Mouse (Mus musculus) cerebellum, adult (tissue): ENCODE measurements around the gene Zdhhc14.

Experiments
- ATAC-seq: cut with Nextera tagmentation; 2 replicates; pipeline ENCODE4 v1.9.2; 2017; ENCODE audit warnings: mild to moderate bottlenecking, moderate library complexity, mixed read lengths; ENCODE audit not compliant: insufficient number of reproducible peaks, low FRiP score, low TSS enrichment

The Zdhhc14 gene

DNA sequence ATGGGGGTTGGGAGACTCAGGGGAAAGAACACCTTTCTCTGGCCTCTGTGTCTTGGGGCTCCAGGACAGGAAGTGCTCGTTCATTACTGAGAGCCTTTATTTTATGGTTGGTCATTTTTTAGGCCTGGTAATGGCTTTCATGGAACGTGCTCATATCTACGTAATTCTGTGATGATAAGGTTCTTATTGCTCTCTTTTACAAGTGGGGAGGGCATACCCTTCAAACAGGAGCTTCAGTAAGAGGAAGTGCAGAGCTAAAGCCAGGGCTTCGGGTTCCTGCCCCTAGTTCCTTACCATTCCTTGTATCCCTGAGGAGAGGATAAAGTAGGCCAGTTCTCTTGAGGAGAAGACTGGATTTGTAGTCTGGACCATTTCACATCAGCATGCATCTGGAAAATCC, 158.3 kb downstream of the Zdhhc14 start:
- ATAC-seq = no peak

DNA sequence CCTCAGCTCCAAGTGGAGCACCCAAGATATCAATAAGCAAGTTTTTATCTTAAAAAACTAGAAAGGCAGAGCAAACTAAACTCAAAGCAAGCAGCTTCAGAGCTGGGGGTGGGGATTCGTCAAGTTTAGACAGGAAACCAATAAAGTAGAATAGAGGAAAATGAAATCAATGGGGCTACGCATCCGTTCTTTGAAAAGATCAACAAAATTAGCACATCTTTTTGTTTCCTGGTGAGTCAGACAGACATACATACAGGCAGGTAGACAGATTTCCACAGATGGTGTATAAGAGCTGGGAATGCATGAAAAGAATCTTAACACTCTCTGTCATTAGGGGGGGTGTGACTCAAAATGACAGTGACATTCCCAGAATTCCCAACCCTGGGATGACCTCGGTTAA, 159.2 kb downstream of the Zdhhc14 start:
- no peak for ATAC-seq

DNA sequence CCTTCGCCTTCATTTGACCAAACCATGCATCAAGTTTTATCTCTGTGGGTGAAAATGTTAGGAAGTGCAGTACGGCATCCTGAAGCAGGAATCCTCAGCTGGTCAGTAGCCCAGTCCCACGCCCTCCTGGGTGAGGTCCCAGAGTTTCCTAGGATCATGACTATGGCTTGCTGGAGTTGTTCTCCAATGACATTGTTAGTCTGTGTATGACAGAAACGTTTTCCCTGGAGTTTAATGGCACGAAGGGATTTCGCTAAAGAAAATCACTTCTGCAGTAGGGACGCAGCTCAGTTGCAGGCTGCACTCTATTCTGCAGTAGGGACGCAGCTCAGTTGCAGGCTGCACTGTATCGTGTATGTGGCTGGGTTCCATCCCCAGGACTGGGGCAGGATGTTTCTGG, 161.6 kb downstream of the Zdhhc14 start:
- ATAC-seq = no peak

DNA sequence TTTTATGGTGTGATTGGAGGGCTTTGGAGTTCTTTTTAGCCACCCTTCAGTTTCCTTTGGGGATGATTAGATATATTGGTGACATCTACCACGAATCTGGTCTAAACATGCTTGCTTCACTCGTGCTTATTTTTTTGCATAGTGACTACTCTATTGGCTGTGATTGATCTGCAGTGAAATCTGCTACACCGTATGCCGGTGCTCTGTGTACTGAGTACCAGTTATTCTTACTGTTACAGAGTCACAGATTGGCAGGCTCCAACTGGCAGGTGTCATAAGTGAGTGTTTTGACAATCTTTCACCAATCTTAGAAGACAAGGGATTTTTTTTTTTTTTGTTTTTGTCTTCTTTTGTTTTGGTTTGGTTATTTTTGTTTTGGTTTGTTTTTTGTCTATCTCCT, 163.2 kb downstream of the Zdhhc14 start:
- ATAC-seq = no peak

DNA sequence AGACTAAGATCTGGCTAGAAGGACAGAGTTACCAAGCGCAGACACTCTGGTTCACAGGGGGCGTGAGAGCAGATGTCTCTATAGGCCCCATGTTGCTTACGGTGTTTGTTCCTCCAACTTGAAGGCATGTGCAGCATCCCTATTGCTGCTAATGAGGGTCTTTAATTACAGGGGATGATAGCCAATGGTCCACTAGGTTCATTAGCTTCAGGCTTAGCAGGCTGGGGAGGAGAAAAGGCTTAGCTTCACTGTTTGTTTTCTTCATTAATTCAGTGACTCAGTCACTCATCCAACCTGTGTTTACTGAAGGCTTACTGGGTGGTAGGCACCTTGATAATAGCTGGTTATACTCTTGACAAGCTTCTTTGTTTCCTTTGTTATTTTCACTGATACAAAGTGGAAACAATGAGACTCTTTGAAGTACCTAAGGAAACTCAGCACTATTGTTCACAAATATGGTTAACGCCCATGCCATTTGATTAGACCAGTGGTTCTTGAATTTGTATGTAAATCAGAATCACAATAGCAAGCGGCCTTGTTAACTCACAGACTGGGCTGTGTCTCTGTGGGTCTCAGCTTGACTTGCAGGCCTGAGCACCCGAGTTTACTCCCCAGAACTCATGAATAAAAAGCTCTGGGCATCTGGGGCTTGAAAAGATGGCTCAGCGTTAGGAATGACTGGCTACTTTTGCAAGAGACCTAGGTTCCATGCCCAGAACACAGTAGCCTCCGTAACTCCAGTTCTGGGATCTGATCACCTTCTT, 168.1 kb downstream of the Zdhhc14 start:
- ATAC-seq = no peak

DNA sequence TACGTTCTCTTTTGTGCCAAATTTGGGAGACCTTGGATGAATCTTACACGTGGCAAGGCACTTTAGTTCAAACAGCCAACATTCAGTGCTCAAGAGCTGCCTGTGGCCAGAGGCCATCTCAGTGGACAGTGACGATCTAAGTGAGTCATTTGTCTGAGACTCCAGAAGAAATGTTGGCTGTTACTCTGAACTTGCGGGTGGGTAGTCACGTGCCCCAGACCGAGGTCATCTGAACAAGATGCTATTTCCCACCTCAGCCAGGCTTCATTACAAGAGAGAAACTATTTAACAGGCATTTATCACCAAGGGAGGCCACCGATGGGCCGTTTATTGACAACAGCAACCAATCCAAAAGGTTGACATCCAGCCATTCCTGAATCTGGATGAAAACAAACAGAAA, 174.3 kb downstream of the Zdhhc14 start:
- no peak for ATAC-seq

DNA sequence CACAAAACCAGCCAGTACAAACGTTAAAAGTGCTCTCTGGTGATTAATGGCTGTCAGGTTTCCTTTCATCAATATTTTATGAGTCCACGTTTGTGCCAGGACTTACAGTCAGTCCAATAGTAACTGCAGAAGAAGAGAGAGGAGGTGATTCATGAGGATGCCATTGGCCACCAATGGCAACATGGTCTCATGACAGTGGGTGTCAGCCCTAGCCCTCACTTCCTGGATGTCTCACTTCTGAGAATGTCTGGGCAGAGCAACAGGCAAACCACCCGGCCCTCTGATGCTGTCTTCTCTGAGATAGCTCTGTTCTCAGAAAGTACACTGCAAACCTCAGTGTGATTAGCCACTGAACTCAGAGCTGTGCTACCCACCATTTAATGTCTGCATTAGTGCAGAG, 176.1 kb downstream of the Zdhhc14 start:
- ATAC-seq = no peak

DNA sequence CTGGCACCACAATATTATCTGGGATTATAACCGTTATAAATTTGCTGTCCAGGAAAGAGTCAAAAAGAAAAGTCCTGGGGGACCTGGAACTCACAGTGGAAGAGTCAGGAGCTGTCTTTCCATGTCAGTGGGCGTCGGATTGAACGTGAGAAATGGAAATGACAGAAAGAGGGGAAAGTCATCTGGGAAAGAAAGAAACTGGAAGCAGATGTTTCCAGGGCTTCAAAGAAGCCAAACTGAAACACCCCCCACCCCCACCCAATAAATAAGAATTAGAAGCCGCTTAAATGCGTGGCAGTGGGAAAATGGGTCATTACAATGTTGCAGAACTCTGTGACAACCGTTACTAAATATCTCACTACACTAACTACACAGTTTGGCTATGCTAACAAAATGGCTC, 176.6 kb downstream of the Zdhhc14 start:
- ATAC-seq = no peak

DNA sequence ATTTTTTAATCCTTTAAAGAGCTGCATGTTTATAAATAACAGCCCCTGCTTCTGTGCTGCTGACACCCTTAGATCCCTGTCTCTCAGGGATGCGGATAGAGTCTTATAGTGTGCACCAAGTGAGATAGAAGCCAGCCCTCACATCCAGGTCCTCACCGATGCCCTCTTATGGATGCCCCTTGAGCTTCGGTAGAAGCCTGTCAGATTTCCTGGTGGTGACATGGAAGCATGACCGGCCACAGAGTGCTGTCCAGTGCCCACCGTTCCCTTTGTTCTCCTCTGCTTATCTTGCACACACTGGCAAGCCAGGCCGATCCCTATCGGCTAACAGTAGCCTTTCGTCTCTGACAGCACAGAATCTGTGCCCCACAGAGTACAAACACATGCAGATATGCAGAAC, 183.6 kb downstream of the Zdhhc14 start:
- ATAC-seq = no peak

DNA sequence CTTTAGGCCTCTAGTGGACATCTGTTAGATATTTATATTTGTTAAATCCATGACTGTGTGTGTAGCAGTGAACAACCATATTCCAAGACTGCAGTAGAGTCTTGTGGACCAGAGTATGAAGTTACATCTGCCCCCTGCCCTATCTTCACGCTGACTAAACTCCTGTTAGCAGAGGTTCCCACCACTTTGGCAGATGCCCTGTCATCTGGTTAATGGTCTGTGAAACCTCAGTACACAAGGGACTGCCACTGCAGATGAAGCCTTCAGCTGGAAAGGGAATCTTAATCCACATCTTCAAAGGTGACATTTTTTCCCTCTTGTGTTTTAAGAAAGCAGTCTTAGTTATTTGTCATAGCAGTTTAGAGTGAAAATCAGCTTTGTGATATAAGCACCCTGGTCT, 187.0 kb downstream of the Zdhhc14 start:
- ATAC-seq = no peak

DNA sequence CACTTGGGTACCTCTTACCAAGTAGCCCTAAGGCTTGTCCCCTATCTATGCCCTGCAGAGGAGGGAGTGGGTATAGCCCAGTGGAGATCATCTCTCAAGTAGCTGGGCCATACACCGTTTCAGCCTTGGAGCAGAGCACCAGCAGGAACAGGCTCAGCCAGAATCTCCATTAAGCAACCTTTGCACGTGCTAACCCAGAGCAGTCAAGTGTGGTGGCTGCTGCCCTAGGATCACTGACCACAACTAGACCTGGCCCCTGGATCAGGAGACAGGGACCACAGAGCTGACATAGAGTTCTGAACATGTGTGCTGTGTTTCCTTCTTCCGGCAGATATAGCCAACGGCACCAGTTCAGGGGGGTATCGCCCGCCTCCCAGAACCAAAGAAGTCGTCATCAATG, 193.0 kb downstream of the Zdhhc14 start:
- no peak for ATAC-seq

DNA sequence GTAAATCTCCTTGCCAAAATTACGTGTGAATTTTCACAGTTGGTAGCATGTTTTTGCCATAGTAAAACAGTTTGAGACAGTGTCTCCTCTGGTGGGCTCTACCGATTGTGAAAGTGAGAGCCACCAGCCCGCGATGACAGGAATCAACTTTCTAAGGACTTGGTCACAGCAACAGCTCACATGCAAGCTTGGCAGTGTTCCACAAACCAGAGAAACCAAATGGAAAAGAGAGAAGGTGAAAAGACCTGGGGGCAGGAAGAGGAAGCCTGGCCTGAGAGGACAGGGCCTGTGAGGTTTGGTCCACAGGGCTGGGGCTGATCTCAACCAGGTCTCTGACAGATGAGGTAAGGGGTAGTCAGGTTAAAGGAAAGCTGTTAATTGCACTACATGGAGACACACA, 195.5 kb downstream of the Zdhhc14 start:
- ATAC-seq = no peak

DNA sequence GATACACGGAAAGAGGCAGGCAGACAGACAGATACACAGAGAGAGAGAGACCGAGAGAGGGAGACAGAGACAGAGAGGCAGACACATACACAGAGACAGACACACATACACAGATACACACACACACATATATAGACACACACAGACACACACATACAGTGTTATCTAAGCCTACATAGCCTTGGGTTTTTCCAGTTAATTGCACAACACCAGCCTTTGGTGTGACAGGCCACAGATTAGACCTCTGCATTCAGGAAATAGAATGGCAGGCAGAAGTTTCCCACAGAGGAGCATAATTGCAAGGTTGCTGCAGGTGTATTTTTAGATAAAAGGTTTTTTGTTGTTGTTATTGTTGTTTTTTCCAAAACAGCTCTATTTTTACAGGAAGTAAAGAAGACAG, 195.9 kb downstream of the Zdhhc14 start:
- ATAC-seq = no peak

DNA sequence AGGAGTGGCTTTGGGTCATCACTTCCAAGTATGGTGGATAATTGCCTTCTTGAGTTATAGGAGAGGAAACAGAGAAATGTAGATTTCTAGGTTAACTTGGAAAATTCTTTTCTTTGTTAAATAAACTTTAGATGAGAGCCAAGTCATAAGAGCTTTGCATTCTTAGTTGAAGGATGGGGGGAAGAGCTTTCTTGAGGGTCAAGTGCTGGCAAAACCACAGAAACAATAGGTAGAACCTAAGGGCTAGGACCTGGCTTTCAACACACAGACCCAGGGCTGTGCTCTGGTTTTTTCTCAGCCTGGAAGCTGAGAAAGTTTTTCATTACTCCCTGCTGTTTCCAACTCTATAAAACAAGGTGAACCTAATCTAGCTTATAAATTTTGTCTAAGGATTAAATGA, 196.3 kb downstream of the Zdhhc14 start:
- ATAC-seq = no peak

DNA sequence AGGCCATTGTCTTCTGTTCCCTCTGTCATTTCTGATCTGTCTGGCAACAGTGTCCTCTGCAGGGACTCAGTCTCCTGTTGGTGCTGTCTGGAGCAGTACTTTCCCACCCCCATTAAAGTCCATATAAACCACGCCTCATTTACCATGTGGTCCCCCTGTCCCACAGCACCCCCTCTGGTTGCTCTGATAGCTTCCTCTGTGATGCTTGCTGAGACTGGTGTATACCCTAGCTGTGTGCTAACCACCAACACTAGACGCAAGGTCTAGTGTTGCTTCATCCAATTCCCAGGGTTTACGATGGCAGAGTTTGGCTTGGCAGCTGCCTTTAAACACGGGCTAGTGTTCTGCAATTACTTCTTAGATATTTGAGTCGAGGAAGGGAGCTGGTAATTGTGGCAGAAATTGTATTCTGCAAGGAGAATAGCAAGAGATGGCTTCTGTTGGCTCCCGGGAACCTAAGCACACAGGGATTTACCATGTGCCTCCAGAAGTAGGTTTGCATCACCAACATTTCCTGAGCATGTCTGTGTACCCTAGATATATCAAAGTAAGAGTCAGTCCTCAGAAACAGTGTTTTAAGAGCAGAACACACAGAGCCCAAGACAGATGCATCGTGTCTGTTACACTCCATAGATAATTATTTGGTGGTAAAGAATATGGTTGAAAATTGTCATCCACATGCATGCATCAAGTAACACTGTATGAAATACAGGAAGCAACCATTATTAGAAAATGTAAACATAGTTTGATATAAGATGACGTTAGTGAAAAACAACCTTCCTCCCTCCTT, 198.6 kb downstream of the Zdhhc14 start:
- no peak for ATAC-seq

DNA sequence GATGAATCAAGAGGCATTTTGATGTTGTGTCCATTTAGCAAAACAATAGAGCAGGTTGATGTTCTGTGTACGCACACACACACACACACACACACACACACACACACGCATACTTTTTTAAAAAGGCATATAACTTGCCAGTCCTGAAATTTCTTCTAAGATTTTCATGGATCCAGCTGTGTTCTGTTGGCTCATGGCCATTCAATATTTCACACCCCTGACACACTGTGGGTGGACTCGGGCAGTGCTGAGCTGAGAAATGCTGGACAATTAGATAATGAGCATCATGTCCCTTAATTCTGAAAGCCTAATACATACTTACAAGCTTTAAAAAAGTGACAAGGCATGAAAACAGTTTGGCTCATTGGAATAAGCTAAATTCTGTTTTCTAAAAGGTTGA, 200.3 kb downstream of the Zdhhc14 start:
- no peak for ATAC-seq

DNA sequence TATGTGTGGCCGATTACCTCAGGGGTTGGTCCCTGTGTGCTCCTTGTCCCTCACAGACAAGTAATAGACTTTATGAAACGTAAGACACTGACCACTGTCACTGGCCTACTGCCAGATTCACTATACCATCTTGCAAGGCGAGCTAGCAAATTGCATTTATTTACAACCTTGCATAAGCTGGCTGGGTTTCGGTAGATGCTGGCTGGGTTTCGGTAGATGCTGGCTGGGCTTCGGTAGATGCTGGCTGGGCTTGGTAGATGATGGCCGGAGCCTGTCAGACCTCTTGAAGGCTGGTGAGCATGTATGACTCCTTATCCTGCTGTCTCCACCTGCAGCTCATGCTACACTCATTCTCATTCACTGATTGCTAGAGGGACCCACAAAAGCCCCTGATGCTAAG, 200.9 kb downstream of the Zdhhc14 start:
- no peak for ATAC-seq

DNA sequence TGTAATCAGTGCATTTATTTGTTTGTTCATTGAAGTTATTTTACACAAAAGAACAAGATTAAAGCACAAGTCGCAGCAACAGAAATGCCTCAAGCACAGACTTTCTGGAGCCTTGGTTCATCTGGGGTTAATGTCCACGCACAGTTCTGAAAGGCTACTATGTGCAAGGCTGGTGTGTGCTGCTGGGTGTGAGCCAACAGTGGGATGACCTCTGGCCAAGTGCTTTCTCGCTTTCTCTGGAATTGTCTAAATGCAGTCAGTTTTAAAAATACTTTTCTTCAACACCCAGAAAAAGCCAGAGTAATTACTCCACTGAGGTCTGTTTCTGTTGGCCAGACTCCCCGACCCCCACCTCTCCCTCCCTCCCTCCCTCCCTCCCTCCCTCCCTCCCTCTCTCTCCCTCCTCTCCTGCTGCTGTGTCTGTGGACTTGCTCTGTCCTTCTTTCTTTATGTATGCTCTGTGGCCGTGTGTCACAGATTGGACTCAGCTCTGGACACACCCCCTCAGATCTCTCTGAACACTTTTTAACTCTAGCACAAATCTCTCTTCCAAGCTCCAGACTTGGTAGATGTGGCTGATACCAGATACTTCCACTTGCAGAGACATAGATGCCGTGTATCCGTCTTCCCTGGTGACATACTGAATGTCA, 206.2 kb downstream of the Zdhhc14 start:
- ATAC-seq = no peak

DNA sequence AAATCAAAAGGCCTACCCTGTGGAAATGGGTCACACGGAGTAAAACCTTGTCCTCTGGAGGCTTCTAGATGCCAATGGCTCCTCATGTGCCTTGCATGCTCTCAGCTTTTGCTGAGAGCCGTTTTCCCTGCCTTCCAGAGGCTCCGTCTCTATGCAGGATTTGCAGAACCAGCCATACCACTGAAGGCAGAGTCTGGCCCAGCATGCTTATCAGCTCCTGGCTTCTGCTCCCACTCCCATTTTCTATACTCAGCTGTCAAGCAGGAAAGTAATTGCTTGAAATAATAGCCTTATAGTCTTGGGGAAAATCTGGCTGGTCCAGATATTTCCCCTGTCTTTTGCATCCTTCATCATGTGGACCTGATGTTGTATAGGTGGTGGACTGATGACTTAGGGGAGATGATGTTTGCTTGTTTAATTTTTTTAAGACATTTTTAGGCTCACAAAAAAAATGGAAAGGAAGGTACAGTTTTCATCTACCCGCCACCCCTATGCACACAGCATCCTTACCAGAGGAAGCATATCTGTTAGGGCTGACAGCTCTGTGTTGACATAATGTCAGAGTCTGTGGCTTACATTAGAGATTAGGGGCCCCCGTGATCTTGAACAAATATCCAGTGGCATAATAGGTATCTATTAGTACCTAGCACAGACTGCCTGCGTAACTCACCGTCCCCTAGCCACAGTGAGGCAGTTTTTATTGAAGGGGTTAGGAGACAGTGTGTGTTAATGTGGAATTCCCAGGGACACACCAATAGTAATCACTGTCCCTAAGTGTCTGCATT, 218.2 kb downstream of the Zdhhc14 start:
- ATAC-seq = no peak

DNA sequence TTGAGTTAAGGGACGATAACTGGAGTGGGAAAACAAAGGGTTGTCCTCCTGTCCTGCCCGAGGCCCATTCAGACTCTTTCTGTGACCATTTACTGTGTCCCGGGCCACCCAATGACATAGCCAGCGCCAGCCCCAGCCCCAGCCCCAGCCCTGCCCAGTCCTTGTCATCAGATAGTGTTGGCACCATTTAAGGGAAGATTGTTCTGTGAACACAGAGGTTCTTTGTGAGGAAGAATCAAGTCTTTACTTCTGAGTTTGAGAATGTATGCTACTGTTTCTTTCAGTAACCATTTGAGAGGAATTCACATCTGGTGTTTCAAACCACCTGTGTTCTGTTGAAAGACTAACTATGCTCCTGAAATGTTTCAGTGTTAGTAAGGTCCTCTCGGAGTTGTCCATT, 219.5 kb downstream of the Zdhhc14 start:
- no peak for ATAC-seq

DNA sequence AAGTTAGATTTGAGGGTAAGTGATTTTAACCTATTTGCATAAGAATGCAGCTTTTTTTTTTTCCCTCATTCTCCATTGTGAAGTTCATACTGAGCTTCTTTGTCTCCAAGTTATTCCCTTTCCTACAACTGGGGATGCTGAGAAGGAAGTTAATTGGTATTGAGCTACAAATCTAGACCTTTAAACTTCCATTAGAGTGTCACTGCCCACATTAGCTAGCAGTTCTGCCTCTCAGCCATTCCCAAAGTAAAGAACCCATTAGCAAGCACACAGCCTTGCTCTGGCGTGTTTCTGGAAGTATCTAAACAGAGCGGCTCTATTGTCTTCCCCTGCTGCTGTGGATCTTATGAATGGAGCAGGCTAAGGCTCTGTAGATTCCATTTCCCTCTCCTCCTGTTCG, 220.8 kb downstream of the Zdhhc14 start:
- no peak for ATAC-seq
